Mouse (Mus musculus) C2C12 (cell line): ENCODE data around the gene Glce. TPM values are rescaled to one million over a fixed set of nuclear protein-coding genes. Genes with fewer than 3 reads are reported as not detected.

Source experiments
- H3K27me3 ChIP-seq: one replicate; pipeline ENCODE4 v1.6.1; 2011; ENCODE audit not compliant: control insufficient read depth, insufficient read depth, insufficient read length
- H3K36me3 ChIP-seq: one replicate; pipeline ENCODE4 v1.6.1; 2011; ENCODE audit not compliant: control insufficient read depth, insufficient read depth
- H3K4me3 ChIP-seq: one replicate; pipeline ENCODE4 v1.5.1; 2011; ENCODE audit warnings: mild to moderate bottlenecking, control low read depth; ENCODE audit not compliant: poor library complexity, insufficient read depth, severe bottlenecking
- H3K79me2 ChIP-seq: one replicate; pipeline ENCODE4 v1.6.1; 2011; ENCODE audit not compliant: control insufficient read depth, insufficient read depth
- H3K79me3 ChIP-seq: one replicate; pipeline ENCODE4 v1.6.1; 2011; ENCODE audit warnings: low read depth, control low read depth
- H3ac ChIP-seq: one replicate; pipeline ENCODE3; 2011; ENCODE audit warnings: low read depth; ENCODE audit not compliant: control insufficient read depth, insufficient read length
- CEBPB ChIP-seq: IDR thresholded peaks from one replicate; pipeline ENCODE4 v1.6.1; 2011; ENCODE audit warnings: low read depth, mild to moderate bottlenecking, control low read depth, moderate library complexity
- CTCF ChIP-seq: IDR thresholded peaks from one replicate; pipeline ENCODE4 v1.5.1; 2011; ENCODE audit not compliant: control insufficient read depth, insufficient read depth, insufficient read length
- FOSL1 ChIP-seq: IDR thresholded peaks from one replicate; pipeline ENCODE4 v1.8.0; 2011; ENCODE audit warnings: mild to moderate bottlenecking, low read length; ENCODE audit not compliant: poor library complexity, insufficient read depth, severe bottlenecking
- MAX ChIP-seq: IDR thresholded peaks from one replicate; pipeline ENCODE4 v1.6.1; 2011; ENCODE audit warnings: mild to moderate bottlenecking, control low read depth
- MYOD1 ChIP-seq: IDR thresholded peaks from one replicate; pipeline ENCODE4 v1.6.1; 2011; ENCODE audit warnings: low read depth; ENCODE audit not compliant: control insufficient read depth, insufficient read length
- MYOG ChIP-seq: IDR thresholded peaks from one replicate; pipeline ENCODE4 v1.6.1; 2011; ENCODE audit not compliant: control insufficient read depth, insufficient read length; ENCODE audit errors: extremely low read depth
- USF1 ChIP-seq: IDR thresholded peaks from one replicate; pipeline ENCODE4 v1.6.1; 2011; ENCODE audit warnings: low read depth, mild to moderate bottlenecking, control low read depth, moderate library complexity
- polyA plus RNA-seq: library from polyadenylated mRNA; unstranded; fragments of >200 nt; fragmentation: generic; extraction: Trizol; gene quantifications from one replicate; pipeline ENCODE4 v1.2.1, GENCODE M21; 2012; ENCODE audit warnings: missing spikeins

The Glce gene
- polyA plus RNA-seq, 1 experiment: 10.1 TPM

GRCm38 (mm10) chr9:62049166-62049565 is 73.3 kb downstream of the Glce start:
- no peaks in the 10 kb centered on the region for H3K79me3 ChIP-seq
- H3K36me3 ChIP-seq: no peaks in the 10 kb centered on the region
- H3K27me3 ChIP-seq: no peaks in the 10 kb centered on the region
- no peak overlapping the region for H3ac ChIP-seq
- H3K79me2 ChIP-seq: no peaks in the 10 kb centered on the region
- TF ChIP-seq CEBPB (no peak), MAX (no peak)
- no peak overlapping the region for H3K4me3 ChIP-seq

- no peaks in the 10 kb centered on the region for H3K27me3 ChIP-seq
- H3ac ChIP-seq: no peak overlapping the region
- H3K79me2 ChIP-seq: no peaks in the 10 kb centered on the region
- no peaks in the 10 kb centered on the region for H3K79me3 ChIP-seq
- no peak overlapping the region for H3K4me3 ChIP-seq
- no peaks in the 10 kb centered on the region for H3K36me3 ChIP-seq
- TF ChIP-seq FOSL1 (no peak), USF1 (no peak), MAX (no peak), MYOD1 (no peak)
Observed at GRCm38 (mm10) chr9:62042167-62042566, 80.3 kb downstream of the Glce start.

GRCm38 (mm10) chr9:62040008-62040608 is 82.3 kb downstream of the Glce start:
- H3K4me3 ChIP-seq: no peak overlapping the region
- H3K79me3 ChIP-seq: no peaks in the 10 kb centered on the region
- H3ac ChIP-seq: no peak overlapping the region
- TF ChIP-seq MYOD1 (no peak), CTCF (peak; percentile 98)
- H3K27me3 ChIP-seq: no peaks in the 10 kb centered on the region
- no peaks in the 10 kb centered on the region for H3K79me2 ChIP-seq
- H3K36me3 ChIP-seq: no peaks in the 10 kb centered on the region

- H3K36me3 ChIP-seq: no peaks in the 10 kb centered on the region
- TF ChIP-seq MAX: no peak
- TF ChIP-seq USF1: no peak
- TF ChIP-seq MYOG: no peak
- TF ChIP-seq FOSL1: no peak
- no peak for TF ChIP-seq MYOD1
- no peaks in the 10 kb centered on the region for H3K27me3 ChIP-seq
- H3K79me2 ChIP-seq: no peaks in the 10 kb centered on the region
- no peak overlapping the region for H3K4me3 ChIP-seq
- H3ac ChIP-seq: no peak overlapping the region
- no peaks in the 10 kb centered on the region for H3K79me3 ChIP-seq
Observed at GRCm38 (mm10) chr9:62035806-62036205, 86.6 kb downstream of the Glce start.

- no peaks in the 10 kb centered on the region for H3K36me3 ChIP-seq
- H3K79me3 ChIP-seq: no peaks in the 10 kb centered on the region
- TF ChIP-seq USF1: no peak
- peaks cover 3% of the 10 kb centered on the region for H3K27me3 ChIP-seq
- H3K4me3 ChIP-seq: no peak overlapping the region
- no peak overlapping the region for H3ac ChIP-seq
- H3K79me2 ChIP-seq: no peaks in the 10 kb centered on the region
Observed at GRCm38 (mm10) chr9:62032206-62032605, 90.2 kb downstream of the Glce start.

GRCm38 (mm10) chr9:62028072-62028471 is 94.4 kb downstream of the Glce start:
- no peak overlapping the region for H3ac ChIP-seq
- no peak for TF ChIP-seq CEBPB
- no peak for TF ChIP-seq MAX
- no peak for TF ChIP-seq USF1
- TF ChIP-seq MYOG: no peak
- no peak for TF ChIP-seq FOSL1
- TF ChIP-seq CTCF: no peak
- no peak for TF ChIP-seq MYOD1
- H3K79me2 ChIP-seq: no peaks in the 10 kb centered on the region
- peaks cover 3% of the 10 kb centered on the region for H3K27me3 ChIP-seq
- H3K79me3 ChIP-seq: no peaks in the 10 kb centered on the region
- H3K4me3 ChIP-seq: no peak overlapping the region
- no peaks in the 10 kb centered on the region for H3K36me3 ChIP-seq

GRCm38 (mm10) chr9:62026600-62026999 is 95.9 kb downstream of the Glce start, which contains the start of gene Paqr5:
Gene Paqr5, minus strand, starts transcription at chr9:62026856.
- Histone ChIP-seq H3ac (no peak within 1 kb of the TSS), H3K27me3 (peaks cover 3% of the 10 kb centered on the region)

More at GRCm38 (mm10) chr9:62026600-62026999, 95.9 kb downstream of the Glce start, which contains the start of gene Paqr5:
- Histone ChIP-seq H3K4me3 (no peak within 1 kb of the TSS), H3K36me3 (no peaks in the 10 kb centered on the region), H3K79me3 (no peaks in the 10 kb centered on the region), H3K79me2 (no peaks in the 10 kb centered on the region)
- TF ChIP-seq MAX: no peak
- TF ChIP-seq USF1: no peak
- TF ChIP-seq MYOG: no peak
- no peak for TF ChIP-seq MYOD1
- TF ChIP-seq CTCF: no peak
- TF ChIP-seq CEBPB: no peak
- no peak for TF ChIP-seq FOSL1
